Mouse (Mus musculus) ES-CJ7 (cell line): Measurements from ENCODE around the gene Fbxo39.

Experiments used
- DNase-seq: peaks from one replicate; pipeline ENCODE4 v3.0.0; 2011; ENCODE audit warnings: low read depth, low spot score

Fbxo39 gene

GRCm38 (mm10) chr11:72363523-72364240 lies 49.4 kb downstream of the Fbxo39 start:
- DNase-seq, result no peak

GRCm38 (mm10) chr11:72364526-72364925 lies 50.3 kb downstream of the Fbxo39 start:
- no peak for DNase-seq

- no peak for DNase-seq
Observed at GRCm38 (mm10) chr11:72366126-72366525, 51.9 kb downstream of the Fbxo39 start.

- DNase-seq, result no peak
Observed at GRCm38 (mm10) chr11:72367934-72368674, 53.9 kb downstream of the Fbxo39 start.
